Mouse (Mus musculus) brain, embryonic 14.5 days (tissue): ENCODE data around the gene Lim2.

ENCODE experiments used
- CTCF ChIP-seq: fragments of 200-500 bp; IDR thresholded peaks from 2 replicates; pipeline ENCODE4 v1.5.1; 2012; ENCODE audit warnings: inconsistent platforms, mild to moderate bottlenecking, moderate library complexity, borderline replicate concordance; ENCODE audit not compliant: insufficient read depth, insufficient read length; ENCODE audit errors: extremely low read depth
- POLR2A ChIP-seq: fragments of 200-500 bp; IDR thresholded peaks from 2 replicates; pipeline ENCODE4 v1.6.1; 2012; ENCODE audit warnings: mild to moderate bottlenecking, inconsistent platforms, borderline replicate concordance; ENCODE audit not compliant: poor library complexity, insufficient read depth, insufficient read length, severe bottlenecking; ENCODE audit errors: extremely low read depth

GRCm38 (mm10) chr7:43407573-43407972 lies 19.9 kb upstream of the Lim2 start:
- TF ChIP-seq CTCF (no peak), POLR2A (no peak)
